8 mouse cellular contexts compared by ENCODE assay signal in genomic region chr14:55478651-55479599, GRCm38 (mm10). TPM values are rescaled to one million over a fixed set of nuclear protein-coding genes. Genes with fewer than 3 reads are reported as not detected.
DNase-seq lines count a peak whose midpoint lies in the region; ATAC-seq and TF ChIP-seq lines count a peak whose summit lies in the region.

TSS of gene Dhrs4 (plus strand) at chr14:55478758.

- peak; percentile 91 for DNase-seq in A20 (ENCODE audit: low read depth, low spot score)
- DNase-seq in adrenal gland, postnatal 4 days (ENCODE audit: low spot score in 2 of 2): peak; percentile 53 to 67
- DNase-seq in heart, adult 9 months (ENCODE audit: low spot score in 2 of 2): peak; percentile 80 to 85
- peak; percentile 84 for DNase-seq in midbrain, postnatal 0 days (ENCODE audit: low spot score)
- DNase-seq in spleen, postnatal 10 days (ENCODE audit: low spot score in 2 of 2): peak; percentile 84 to 85

- H3K9ac ChIP-seq in kidney, embryonic 14.5 days (ENCODE audit: low read depth, low read length): peak within 1 kb of the TSS; percentile 84
- peak within 1 kb of the TSS; percentile 55 for H3K9ac ChIP-seq in limb, embryonic 15.5 days
- peak within 1 kb of the TSS; percentile 51 for H3K9ac ChIP-seq in midbrain, postnatal 0 days (replicated peaks; ENCODE audit: low read length, poor library complexity, severe bottlenecking)

- H3K4me3 ChIP-seq in embryonic fibroblast, embryonic 13.5 days (ENCODE audit: insufficient read depth, low read length): peak within 1 kb of the TSS; percentile 74
- peak within 1 kb of the TSS; percentile 70 for H3K4me3 ChIP-seq in kidney, embryonic 14.5 days (ENCODE audit: low read length)
- peak within 1 kb of the TSS; percentile 68 for H3K4me3 ChIP-seq in limb, embryonic 15.5 days
- peak within 1 kb of the TSS; percentile 43 for H3K4me3 ChIP-seq in midbrain, postnatal 0 days (ENCODE audit: low read depth, low read length)

- TF ChIP-seq POLR2A in embryonic fibroblast, embryonic 13.5 days (IDR thresholded peaks at IDR 0.05; ENCODE audit: low read depth, low read length): peak; percentile 88

- TF ChIP-seq CTCF in embryonic fibroblast, embryonic 13.5 days (IDR thresholded peaks at IDR 0.05; ENCODE audit: borderline replicate concordance, insufficient read depth, low read length): 0 out of 2 replicates have a peak, but pooled peaks have one; percentile 25
- peak; percentile 69 for TF ChIP-seq CTCF in midbrain, postnatal 0 days (IDR thresholded peaks at IDR 0.05)

- H3K27ac ChIP-seq in embryonic fibroblast, embryonic 13.5 days (ENCODE audit: insufficient read depth, low read length): peak within 1 kb of the TSS; percentile 79
- H3K27ac ChIP-seq in kidney, embryonic 14.5 days (ENCODE audit: low read depth, low read length): peak within 1 kb of the TSS; percentile 91
- H3K27ac ChIP-seq in limb, embryonic 15.5 days: peak within 1 kb of the TSS; percentile 88
- H3K27ac ChIP-seq in midbrain, postnatal 0 days (ENCODE audit: low read depth, low read length): no peak within 1 kb of the TSS

- H3K4me1 ChIP-seq in embryonic fibroblast, embryonic 13.5 days (ENCODE audit: control insufficient read depth, insufficient read depth, low read length): peaks cover 5% of the 10 kb centered on the region
- peaks cover 5% of the 10 kb centered on the region; the same call in 1 of the 2 replicates for H3K4me1 ChIP-seq in kidney, embryonic 14.5 days (ENCODE audit: control insufficient read depth, insufficient read depth, low read length)
- H3K4me1 ChIP-seq in limb, embryonic 15.5 days: peaks cover 12% of the 10 kb centered on the region; the same call in 1 of the 2 replicates
- no peaks in the 10 kb centered on the region; the same call in 1 of the 2 replicates for H3K4me1 ChIP-seq in midbrain, postnatal 0 days (ENCODE audit: insufficient read depth, low read length)

- H3K27me3 ChIP-seq in kidney, embryonic 14.5 days (ENCODE audit: control insufficient read depth, insufficient read depth, low read length): no peaks in the 10 kb centered on the region
- H3K27me3 ChIP-seq in limb, embryonic 15.5 days: no peaks in the 10 kb centered on the region
- no peaks in the 10 kb centered on the region for H3K27me3 ChIP-seq in midbrain, postnatal 0 days (ENCODE audit: insufficient read depth, low read length)

- peak; percentile 98 for ATAC-seq in kidney, embryonic 14.5 days (ENCODE audit: low FRiP score, low TSS enrichment)
- peak; percentile 92 for ATAC-seq in limb, embryonic 15.5 days (ENCODE audit: insufficient number of reproducible peaks, low FRiP score, low TSS enrichment, low read depth)
- ATAC-seq in midbrain, postnatal 0 days (ENCODE audit: low FRiP score): peak; percentile 87

- no peaks in the 10 kb centered on the region for H3K9me3 ChIP-seq in kidney, embryonic 14.5 days (ENCODE audit: control insufficient read depth, low read length)
- no peaks in the 10 kb centered on the region for H3K9me3 ChIP-seq in limb, embryonic 15.5 days
- H3K9me3 ChIP-seq in midbrain, postnatal 0 days (ENCODE audit: low read length): no peaks in the 10 kb centered on the region

- under 1% methylated on average over 38 of the region's 38 CpGs for WGBS in kidney, embryonic 14.5 days
- under 1% methylated on average over 38 of the region's 38 CpGs for WGBS in limb, embryonic 15.5 days
- WGBS in midbrain, postnatal 0 days: 1% methylated on average over 38 of the region's 38 CpGs

- peak within 1 kb of the TSS; percentile 57 for H3K4me2 ChIP-seq in kidney, embryonic 14.5 days (replicated peaks; ENCODE audit: low read depth, low read length)
- peak within 1 kb of the TSS; percentile 59 for H3K4me2 ChIP-seq in limb, embryonic 15.5 days
- H3K4me2 ChIP-seq in midbrain, postnatal 0 days (ENCODE audit: low read depth, low read length, poor library complexity, severe bottlenecking): peak within 1 kb of the TSS; percentile 59

- peaks cover 11% of the 10 kb centered on the region for H3K36me3 ChIP-seq in kidney, embryonic 14.5 days (ENCODE audit: control insufficient read depth, insufficient read depth, low read length)
- peaks cover 6% of the 10 kb centered on the region; the same call in 1 of the 2 replicates for H3K36me3 ChIP-seq in limb, embryonic 15.5 days
- no peaks in the 10 kb centered on the region for H3K36me3 ChIP-seq in midbrain, postnatal 0 days (ENCODE audit: insufficient read depth, low read length)

RNA-seq across cellular contexts. Expression of gene Dhrs4, which starts in this region (rescaled TPM):
- 10 to 100 TPM; 82.9 to 85.8 TPM for total RNA-seq in adrenal gland, postnatal 4 days (2021)
- 39.6 and 51.8 TPM in 2 replicates for polyA plus RNA-seq in embryonic fibroblast, embryonic 13.5 days (2011; ENCODE audit: insufficient read length, low read depth, missing spikeins)
- 60.2 and 96.4 TPM in 2 replicates for polyA plus RNA-seq in kidney, embryonic 14.5 days (2014; fragmentation: Nextera tagmentation; extraction: Ambion mirVana)
- 70.3 and 76.2 TPM in 2 replicates for polyA plus RNA-seq in limb, embryonic 15.5 days (2015; fragmentation: Nextera tagmentation; extraction: Ambion mirVana)
- total RNA-seq in midbrain, postnatal 0 days (2014; rRNA removed): 10.0 and 13.8 TPM in 2 replicates
- 18.0 and 19.4 TPM in 2 replicates for polyA plus RNA-seq in midbrain, postnatal 0 days (2015; fragmentation: Nextera tagmentation; extraction: Ambion mirVana)
